Mouse (Mus musculus) liver, postnatal 0 days (tissue): Measurements from ENCODE around the gene Timm10b. TPM values are rescaled to one million over a fixed set of nuclear protein-coding genes. Genes with fewer than 3 reads are reported as not detected.

Source experiments
- ATAC-seq: fragments of 200-750 bp; cut with Nextera tagmentation; 2 replicates; pipeline ENCODE4 v1.8.0; 2017; ENCODE audit warnings: mild to moderate bottlenecking, moderate library complexity
- DNase-seq: peaks from one replicate; pipeline ENCODE4 v3.0.0-alpha.2; 2016
- H3K27ac ChIP-seq: fragments of 300-500 bp; sonication (generic); 2 replicates; pipeline ENCODE4 v1.5.1; 2014; ENCODE audit warnings: antibody characterized with exemption, moderate library complexity, mild to moderate bottlenecking, low read depth
- H3K27me3 ChIP-seq: fragments of 300-500 bp; sonication (generic); 2 replicates; pipeline ENCODE4 v1.6.1; 2014; ENCODE audit warnings: low read length, control low read depth, mixed read lengths; ENCODE audit not compliant: insufficient read depth
- H3K36me3 ChIP-seq: fragments of 300-500 bp; sonication (generic); replicated peaks from 2 replicates; pipeline ENCODE4 v1.6.1; 2014; ENCODE audit warnings: mild to moderate bottlenecking, control low read depth, low read length, moderate library complexity, mixed read lengths; ENCODE audit not compliant: insufficient read depth
- H3K4me1 ChIP-seq: fragments of 300-500 bp; sonication (generic); 2 replicates; pipeline ENCODE4 v1.6.1; 2014; ENCODE audit warnings: antibody characterized with exemption, mild to moderate bottlenecking, control low read depth; ENCODE audit not compliant: insufficient read depth
- H3K4me2 ChIP-seq: fragments of 300-500 bp; sonication (generic); 2 replicates; pipeline ENCODE4 v1.6.1; 2014; ENCODE audit warnings: low read depth, mild to moderate bottlenecking, low read length, moderate library complexity, mixed read lengths
- H3K4me3 ChIP-seq: fragments of 300-500 bp; sonication (generic); 2 replicates; pipeline ENCODE4 v1.5.1; 2014; ENCODE audit warnings: low read depth, low read length
- H3K9ac ChIP-seq: fragments of 300-500 bp; sonication (generic); replicated peaks from 2 replicates; pipeline ENCODE4 v1.6.1; 2014; ENCODE audit warnings: mild to moderate bottlenecking, moderate library complexity
- H3K9me3 ChIP-seq: fragments of 300-500 bp; sonication (generic); 2 replicates; pipeline ENCODE4 v1.6.1; 2016; ENCODE audit warnings: mild to moderate bottlenecking, control low read depth, low read length, mixed read lengths
- CTCF ChIP-seq: sonication (generic); IDR thresholded peaks from 2 replicates; pipeline ENCODE4 v1.5.1; 2016; ENCODE audit warnings: antibody characterized with exemption, low read depth
- EP300 ChIP-seq: IDR thresholded peaks from 2 replicates; pipeline ENCODE4 v1.6.1; 2016; ENCODE audit warnings: antibody characterized with exemption, low read depth, mild to moderate bottlenecking
- WGBS: fragments of 180-500 bp; shearing (Covaris S2); extraction: QIAGEN DNeasy Blood & Tissue Kit; methylation state at CpG from one replicate; pipeline ENCODE4 v1.1.7; 2014; ENCODE audit not compliant: insufficient replicate concordance; 5-methylcytosine and 5-hydroxymethylcytosine counted together
- polyA plus RNA-seq: library from polyadenylated mRNA; unstranded; fragments of >200 nt; fragmentation: Nextera tagmentation; extraction: Ambion mirVana; gene quantifications from 2 replicates; pipeline ENCODE4 v1.2.1, GENCODE M21; 2015

Timm10b gene
- polyA plus RNA-seq, 1 experiment from 2014 or later: 121 TPM

DNA sequence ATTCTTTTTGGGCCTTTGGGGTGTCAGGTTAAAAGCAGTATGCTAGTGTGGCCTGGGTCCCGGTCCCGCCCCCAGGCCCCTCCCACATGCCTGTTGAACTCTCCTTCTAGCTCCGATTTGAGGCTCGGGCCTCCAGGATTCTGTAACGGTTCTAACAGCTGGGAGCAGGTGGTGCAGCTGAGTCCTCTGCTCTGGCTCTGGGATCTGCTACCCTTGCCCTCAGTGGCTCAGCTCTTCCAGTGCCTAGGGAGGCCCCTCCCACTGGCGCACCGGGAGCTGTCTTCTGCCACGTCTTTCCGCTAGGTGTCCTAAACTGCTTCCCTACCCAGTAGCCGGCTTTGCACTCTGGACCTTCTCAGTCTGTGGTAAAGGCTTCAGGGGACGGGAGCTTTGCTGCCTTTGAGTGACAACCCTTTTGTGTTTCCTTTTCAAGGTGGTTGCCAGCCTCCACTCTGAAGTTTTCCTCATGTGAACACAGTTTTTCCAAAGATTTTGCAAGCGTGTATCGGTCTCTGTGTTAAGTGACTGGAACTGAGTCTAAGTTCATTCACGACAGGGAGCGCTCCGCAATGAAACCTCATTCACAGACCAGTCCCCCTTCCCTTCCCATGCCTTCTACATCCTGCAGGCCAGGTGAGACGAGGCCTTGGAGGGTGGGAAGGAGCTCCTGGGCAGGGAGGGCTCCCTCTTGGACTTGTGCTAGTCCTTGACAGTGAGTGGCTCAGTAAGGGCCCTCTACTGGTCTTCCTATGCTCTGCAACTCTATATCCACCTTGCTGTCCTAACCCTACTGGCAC, 11.0 kb downstream of the Timm10b start, which contains the start of gene Dnhd1:
TSS of gene Dnhd1 (plus strand) at position 189 of the 797 bp plus-strand sequence.
- WGBS: 2% methylated on average over 17 of the region's 17 CpGs
- ATAC-seq: peak; percentile 97
- Histone ChIP-seq H3K4me3 (peak within 1 kb of the TSS; percentile 51), H3K4me1 (no peaks in the 10 kb centered on the region), H3K9me3 (no peaks in the 10 kb centered on the region), H3K4me2 (peak within 1 kb of the TSS; percentile 85), H3K27ac (peak within 1 kb of the TSS; percentile 35), H3K9ac (peak within 1 kb of the TSS; percentile 54; the same call in 1 of the 2 replicates), H3K27me3 (no peaks in the 10 kb centered on the region), H3K36me3 (no peaks in the 10 kb centered on the region)
- DNase-seq: peak; percentile 83
- TF ChIP-seq CTCF (peak; percentile 67), EP300 (no peak)

GRCm38 (mm10) chr7:105685541-105686197, 45.8 kb downstream of the Timm10b start:
- DNase-seq (no peak), ATAC-seq (no peak)
- H3K4me3 ChIP-seq: no peak overlapping the region
- no peak overlapping the region for H3K4me2 ChIP-seq
- no peaks in the 10 kb centered on the region for H3K36me3 ChIP-seq
- WGBS: 26% methylated on average over 13 of the region's 13 CpGs
- TF ChIP-seq CTCF (no peak), EP300 (no peak)
- H3K9me3 ChIP-seq: no peaks in the 10 kb centered on the region
- H3K27ac ChIP-seq: no peak overlapping the region
- H3K9ac ChIP-seq: no peak overlapping the region
- no peaks in the 10 kb centered on the region for H3K4me1 ChIP-seq
- no peaks in the 10 kb centered on the region for H3K27me3 ChIP-seq

GRCm38 (mm10) chr7:105690875-105691274, 51.0 kb downstream of the Timm10b start:
- H3K9me3 ChIP-seq: no peaks in the 10 kb centered on the region
- no peaks in the 10 kb centered on the region for H3K4me1 ChIP-seq
- ATAC-seq (no peak), DNase-seq (no peak)
- H3K36me3 ChIP-seq: no peaks in the 10 kb centered on the region
- H3K4me3 ChIP-seq: no peak overlapping the region
- TF ChIP-seq EP300: no peak
- no peak for TF ChIP-seq CTCF
- no peak overlapping the region for H3K4me2 ChIP-seq
- 31% methylated on average over 1 of the region's 1 CpGs for whole genome bisulfite sequencing
- no peak overlapping the region for H3K9ac ChIP-seq
- no peaks in the 10 kb centered on the region for H3K27me3 ChIP-seq
- H3K27ac ChIP-seq: no peak overlapping the region

Other genes with a start within 250 kb of the Timm10b start
- gene Fam160a2, start 240.0 kb upstream of the Timm10b start, polyA plus RNA-seq: 10.3 and 11.1 TPM in 2 replicates
- gene Cnga4, start 235.5 kb upstream of the Timm10b start, polyA plus RNA-seq: not detected in 2 replicates
- gene Cckbr, start 214.3 kb upstream of the Timm10b start, polyA plus RNA-seq: not detected in 2 replicates
- gene Cavin3, start 157.8 kb upstream of the Timm10b start, polyA plus RNA-seq: 4.5 and 4.7 TPM in 2 replicates
- gene Smpd1, start 85.7 kb upstream of the Timm10b start, polyA plus RNA-seq: 21.6 and 24.0 TPM in 2 replicates
- 0.92 and 0.94 TPM in 2 replicates for gene Apbb1, start 58.4 kb upstream of the Timm10b start, polyA plus RNA-seq
- 2,004 and 2,190 TPM in 2 replicates for gene Hpx, start 39.9 kb upstream of the Timm10b start, polyA plus RNA-seq
- 3.0 and 4.0 TPM in 2 replicates for gene Trim3, start 6.5 kb upstream of the Timm10b start, polyA plus RNA-seq
- gene Arfip2, start 360 bp downstream of the Timm10b start, polyA plus RNA-seq: 7.4 and 9.4 TPM in 2 replicates
- gene Gm45799, start 496 bp downstream of the Timm10b start, polyA plus RNA-seq: 44.4 and 45.8 TPM in 2 replicates
- 0.19 and 0.22 TPM in 2 replicates for gene Dnhd1, start 10.8 kb downstream of the Timm10b start, polyA plus RNA-seq
- gene Ilk, start 96.5 kb downstream of the Timm10b start, polyA plus RNA-seq: 95.1 and 103 TPM in 2 replicates
- 10.6 and 11.6 TPM in 2 replicates for gene Rrp8, start 97.3 kb downstream of the Timm10b start, polyA plus RNA-seq
- 104 and 110 TPM in 2 replicates for gene Taf10, start 104.3 kb downstream of the Timm10b start, polyA plus RNA-seq
- gene Tpp1, start 112.2 kb downstream of the Timm10b start, polyA plus RNA-seq: 60.9 and 65.8 TPM in 2 replicates
- gene Dchs1, start 147.6 kb downstream of the Timm10b start, polyA plus RNA-seq: 0.45 and 0.58 TPM in 2 replicates
- 405 and 416 TPM in 2 replicates for gene Mrpl17, start 171.0 kb downstream of the Timm10b start, polyA plus RNA-seq